Mouse (Mus musculus) neural tube, embryonic 11.5 days (tissue): Measurements from ENCODE around the gene Myoc. TPM values are rescaled to one million over a fixed set of nuclear protein-coding genes. Genes with fewer than 3 reads are reported as not detected.
A peak's percentile ranks its signal among the peaks of the same experiment; 100 is the strongest.

Experiments
- ATAC-seq: fragments of 200-750 bp; cut with Nextera tagmentation; 2 replicates; pipeline ENCODE4 v1.8.0; 2017; ENCODE audit warnings: moderate number of reproducible peaks, mild to moderate bottlenecking, moderate TSS enrichment, moderate library complexity; ENCODE audit not compliant: insufficient read depth, low FRiP score, low TSS enrichment
- DNase-seq: peaks from one replicate; pipeline ENCODE4 v3.0.0-alpha.2; 2015; ENCODE audit warnings: low spot score
- H3K27ac ChIP-seq: fragments of 300-500 bp; sonication (generic); 2 replicates; pipeline ENCODE4 v1.5.1; 2014; ENCODE audit warnings: low read depth, mild to moderate bottlenecking, low read length
- H3K27me3 ChIP-seq: fragments of 300-500 bp; sonication (generic); 2 replicates; pipeline ENCODE4 v1.6.1; 2014; ENCODE audit warnings: mild to moderate bottlenecking, low read length, mixed read lengths; ENCODE audit not compliant: control insufficient read depth, insufficient read depth
- H3K36me3 ChIP-seq: fragments of 300-500 bp; sonication (generic); 2 replicates; pipeline ENCODE4 v1.6.1; 2014; ENCODE audit warnings: mild to moderate bottlenecking, low read length, moderate library complexity, mixed read lengths; ENCODE audit not compliant: control insufficient read depth, insufficient read depth
- H3K4me1 ChIP-seq: fragments of 300-500 bp; sonication (generic); 2 replicates; pipeline ENCODE4 v1.6.1; 2014; ENCODE audit warnings: low read length, mixed read lengths; ENCODE audit not compliant: control insufficient read depth, insufficient read depth
- H3K4me2 ChIP-seq: fragments of 300-500 bp; sonication (generic); 2 replicates; pipeline ENCODE4 v1.6.1; 2014; ENCODE audit warnings: low read depth, mild to moderate bottlenecking, moderate library complexity
- H3K4me3 ChIP-seq: fragments of 300-500 bp; sonication (generic); 2 replicates; pipeline ENCODE4 v1.5.1; 2014; ENCODE audit warnings: low read depth, low read length
- H3K9ac ChIP-seq: fragments of 300-500 bp; sonication (generic); 2 replicates; pipeline ENCODE4 v1.6.1; 2014; ENCODE audit warnings: mild to moderate bottlenecking, low read length
- H3K9me3 ChIP-seq: fragments of 300-500 bp; sonication (generic); 2 replicates; pipeline ENCODE4 v1.6.1; 2016; ENCODE audit warnings: low read length; ENCODE audit not compliant: control insufficient read depth
- WGBS: fragments of 180-500 bp; shearing (Covaris S2); extraction: QIAGEN DNeasy Blood & Tissue Kit; methylation state at CpG from one replicate; pipeline ENCODE4 v1.1.7; 2014; 5-methylcytosine and 5-hydroxymethylcytosine counted together
- polyA plus RNA-seq: library from polyadenylated mRNA; unstranded; fragments of >200 nt; fragmentation: Nextera tagmentation; extraction: Ambion mirVana; gene quantifications from 2 replicates; pipeline ENCODE4 v1.2.1, GENCODE M21; 2014

The Myoc gene
- polyA plus RNA-seq: not detected in 2 replicates

- Histone ChIP-seq H3K4me3 (no peak within 1 kb of the TSS), H3K4me2 (no peak within 1 kb of the TSS), H3K9me3 (no peaks in the 10 kb centered on the region), H3K4me1 (no peaks in the 10 kb centered on the region), H3K36me3 (no peaks in the 10 kb centered on the region), H3K9ac (no peak within 1 kb of the TSS), H3K27ac (no peak within 1 kb of the TSS), H3K27me3 (no peaks in the 10 kb centered on the region)
- DNase-seq: no peak
- no peak for ATAC-seq
- 83% methylated on average over 10 of the region's 10 CpGs for WGBS
Measured at GRCm38 (mm10) chr1:162639051-162639750, at the start of gene Myoc. Myoc (plus strand) TSS chr1:162639155.

- DNase-seq (peak; percentile 75), ATAC-seq (peak; percentile 88)
- Histone ChIP-seq H3K4me2 (no peak overlapping the region), H3K9ac (no peak overlapping the region), H3K27ac (no peak overlapping the region), H3K4me1 (no peaks in the 10 kb centered on the region; the same call in 1 of the 2 replicates), H3K27me3 (no peaks in the 10 kb centered on the region), H3K9me3 (no peaks in the 10 kb centered on the region), H3K4me3 (no peak overlapping the region), H3K36me3 (no peaks in the 10 kb centered on the region)
- 5% methylated on average over 9 of the region's 9 CpGs for WGBS
Measured at GRCm38 (mm10) chr1:162589443-162589842, 49.5 kb upstream of the Myoc start.

- peak; percentile 38 for DNase-seq
- Histone ChIP-seq H3K4me1 (no peaks in the 10 kb centered on the region; the same call in 1 of the 2 replicates), H3K27me3 (no peaks in the 10 kb centered on the region), H3K4me3 (no peak overlapping the region), H3K9me3 (no peaks in the 10 kb centered on the region), H3K9ac (no peak overlapping the region), H3K4me2 (no peak overlapping the region), H3K27ac (no peak overlapping the region), H3K36me3 (no peaks in the 10 kb centered on the region)
- ATAC-seq: peak; percentile 78
- WGBS: 65% methylated on average over 8 of the region's 8 CpGs
Measured at GRCm38 (mm10) chr1:162590415-162590997, 48.4 kb upstream of the Myoc start.

GRCm38 (mm10) chr1:162597379-162598102 lies 41.4 kb upstream of the Myoc start:
- H3K27me3 ChIP-seq: no peaks in the 10 kb centered on the region
- no peak overlapping the region for H3K4me3 ChIP-seq
- ATAC-seq (no peak), DNase-seq (no peak)
- no peaks in the 10 kb centered on the region for H3K4me1 ChIP-seq
- WGBS: 91% methylated on average over 3 of the region's 3 CpGs
- H3K27ac ChIP-seq: no peak overlapping the region
- no peaks in the 10 kb centered on the region for H3K9me3 ChIP-seq
- no peak overlapping the region for H3K4me2 ChIP-seq
- H3K9ac ChIP-seq: no peak overlapping the region
- H3K36me3 ChIP-seq: no peaks in the 10 kb centered on the region

- H3K4me2 ChIP-seq: no peak overlapping the region
- no peak overlapping the region for H3K4me3 ChIP-seq
- H3K9me3 ChIP-seq: no peaks in the 10 kb centered on the region
- H3K4me1 ChIP-seq: no peaks in the 10 kb centered on the region
- no peaks in the 10 kb centered on the region for H3K27me3 ChIP-seq
- no peak overlapping the region for H3K27ac ChIP-seq
- H3K9ac ChIP-seq: no peak overlapping the region
- DNase-seq (no peak), ATAC-seq (no peak)
- H3K36me3 ChIP-seq: no peaks in the 10 kb centered on the region
- 88% methylated on average over 5 of the region's 5 CpGs for WGBS
Measured at GRCm38 (mm10) chr1:162599617-162600016, 39.3 kb upstream of the Myoc start.

- Histone ChIP-seq H3K36me3 (no peaks in the 10 kb centered on the region), H3K4me1 (no peaks in the 10 kb centered on the region), H3K27ac (no peak overlapping the region), H3K4me2 (no peak overlapping the region), H3K9ac (no peak overlapping the region), H3K4me3 (no peak overlapping the region), H3K27me3 (no peaks in the 10 kb centered on the region), H3K9me3 (no peaks in the 10 kb centered on the region)
- ATAC-seq: peak; percentile 85
- peak; percentile 50 for DNase-seq
- WGBS: 44% methylated on average over 4 of the region's 4 CpGs
Measured at GRCm38 (mm10) chr1:162601288-162601687, 37.7 kb upstream of the Myoc start.

GRCm38 (mm10) chr1:162608127-162608526 lies 30.8 kb upstream of the Myoc start:
- Histone ChIP-seq H3K4me2 (no peak overlapping the region), H3K4me1 (no peaks in the 10 kb centered on the region), H3K9me3 (no peaks in the 10 kb centered on the region), H3K27ac (no peak overlapping the region), H3K9ac (no peak overlapping the region), H3K4me3 (no peak overlapping the region), H3K27me3 (no peaks in the 10 kb centered on the region), H3K36me3 (no peaks in the 10 kb centered on the region)
- ATAC-seq (no peak), DNase-seq (no peak)
- 16% methylated on average over 1 of the region's 1 CpGs for WGBS

- WGBS: 43% methylated on average over 9 of the region's 9 CpGs
- H3K36me3 ChIP-seq: no peaks in the 10 kb centered on the region
- no peak overlapping the region for H3K27ac ChIP-seq
- no peaks in the 10 kb centered on the region for H3K9me3 ChIP-seq
- no peaks in the 10 kb centered on the region for H3K4me1 ChIP-seq
- H3K4me3 ChIP-seq: no peak overlapping the region
- H3K9ac ChIP-seq: no peak overlapping the region
- H3K27me3 ChIP-seq: no peaks in the 10 kb centered on the region
- no peak overlapping the region for H3K4me2 ChIP-seq
- DNase-seq (no peak), ATAC-seq (no peak; the same call in 1 of the 2 replicates)
Measured at GRCm38 (mm10) chr1:162609633-162610250, 29.2 kb upstream of the Myoc start.
